Mouse (Mus musculus): Measurements from ENCODE around the gene Svep1. TPM values are rescaled to one million over a fixed set of nuclear protein-coding genes. Genes with fewer than 3 reads are reported as not detected.

The Svep1 gene
- total and polyA plus RNA-seq, 2 experiments from 2014 or later: 0.47 to 3.0 TPM

GRCm38 (mm10) chr4:58211374-58211773 lies 4.7 kb upstream of the Svep1 start:
- Histone ChIP-seq H3K27me3 (ENCODE audit: insufficient read depth, low read length) (peaks cover 7% of the 10 kb centered on the region), H3K27ac (ENCODE audit: low read depth, low read length) (no peak overlapping the region), H3K4me3 (ENCODE audit: low read depth, low read length) (no peak overlapping the region), H3K36me3 (ENCODE audit: insufficient read depth) (no peaks in the 10 kb centered on the region), H3K9me3 (ENCODE audit: low read length) (no peaks in the 10 kb centered on the region), H3K9ac (no peak overlapping the region), H3K4me2 (ENCODE audit: low read depth) (no peak overlapping the region), H3K4me1 (ENCODE audit: insufficient read depth) (no peaks in the 10 kb centered on the region)
- ATAC-seq: no peak
- no peak for TF ChIP-seq CTCF (IDR thresholded peaks at IDR 0.05; ENCODE audit: low read depth)
- DNase-seq: no peak
- 49% methylated on average over 6 of the region's 6 CpGs for WGBS

GRCm38 (mm10) chr4:58210557-58211090 lies 4.0 kb upstream of the Svep1 start:
- TF ChIP-seq CTCF (IDR thresholded peaks at IDR 0.05; ENCODE audit: low read depth): peak; percentile 36
- Histone ChIP-seq H3K4me3 (ENCODE audit: low read depth, low read length) (no peak overlapping the region), H3K4me2 (ENCODE audit: low read depth) (no peak overlapping the region), H3K27ac (ENCODE audit: low read depth, low read length) (no peak overlapping the region), H3K9ac (no peak overlapping the region), H3K4me1 (ENCODE audit: insufficient read depth) (no peaks in the 10 kb centered on the region; the same call in 1 of the 2 replicates), H3K9me3 (ENCODE audit: low read length) (no peaks in the 10 kb centered on the region), H3K36me3 (ENCODE audit: insufficient read depth) (no peaks in the 10 kb centered on the region), H3K27me3 (ENCODE audit: insufficient read depth, low read length) (peaks cover 9% of the 10 kb centered on the region)
- WGBS: 65% methylated on average over 5 of the region's 5 CpGs
- DNase-seq (no peak), ATAC-seq (no peak)

GRCm38 (mm10) chr4:58205750-58206114 lies 927 bp downstream of the Svep1 start:
- Histone ChIP-seq H3K4me3 (ENCODE audit: low read depth, low read length) (peak overlapping the region; percentile 42), H3K9me3 (ENCODE audit: low read length) (no peaks in the 10 kb centered on the region), H3K36me3 (ENCODE audit: insufficient read depth) (no peaks in the 10 kb centered on the region), H3K4me2 (ENCODE audit: low read depth) (peak overlapping the region; percentile 84), H3K27ac (ENCODE audit: low read depth, low read length) (no peak overlapping the region), H3K9ac (peak overlapping the region; percentile 18; the same call in 1 of the 2 replicates), H3K4me1 (ENCODE audit: insufficient read depth) (no peaks in the 10 kb centered on the region; the same call in 1 of the 2 replicates), H3K27me3 (ENCODE audit: insufficient read depth, low read length) (peaks cover 13% of the 10 kb centered on the region)
- TF ChIP-seq CTCF (IDR thresholded peaks at IDR 0.05; ENCODE audit: low read depth): no peak
- no peak for DNase-seq
- peak; percentile 66 for ATAC-seq
- under 1% methylated on average over 31 of the region's 31 CpGs for WGBS

GRCm38 (mm10) chr4:58201703-58202102 lies 5.0 kb downstream of the Svep1 start:
- no peak for DNase-seq
- WGBS: 85% methylated on average over 2 of the region's 2 CpGs
- Histone ChIP-seq H3K27me3 (ENCODE audit: insufficient read depth, low read length) (peaks cover 9% of the 10 kb centered on the region), H3K4me1 (ENCODE audit: insufficient read depth) (no peaks in the 10 kb centered on the region; the same call in 1 of the 2 replicates), H3K36me3 (ENCODE audit: insufficient read depth) (no peaks in the 10 kb centered on the region), H3K27ac (ENCODE audit: low read depth, low read length) (no peak overlapping the region), H3K9me3 (ENCODE audit: low read length) (no peaks in the 10 kb centered on the region), H3K4me3 (ENCODE audit: low read depth, low read length) (no peak overlapping the region), H3K9ac (no peak overlapping the region), H3K4me2 (ENCODE audit: low read depth) (no peak overlapping the region)
- no peak for ATAC-seq
- TF ChIP-seq CTCF (IDR thresholded peaks at IDR 0.05; ENCODE audit: low read depth): no peak

- H3K27ac ChIP-seq (ENCODE audit: low read depth, low read length): no peak overlapping the region
- no peak overlapping the region for H3K4me2 ChIP-seq (ENCODE audit: low read depth)
- H3K27me3 ChIP-seq (ENCODE audit: insufficient read depth, low read length): peaks cover 6% of the 10 kb centered on the region; the same call in 1 of the 2 replicates
- 71% methylated on average over 4 of the region's 4 CpGs for WGBS
- no peaks in the 10 kb centered on the region for H3K9me3 ChIP-seq (ENCODE audit: low read length)
- no peaks in the 10 kb centered on the region; the same call in 1 of the 2 replicates for H3K4me1 ChIP-seq (ENCODE audit: insufficient read depth)
- no peak for ATAC-seq
- TF ChIP-seq CTCF (IDR thresholded peaks at IDR 0.05; ENCODE audit: low read depth): no peak
- no peak overlapping the region for H3K9ac ChIP-seq
- no peak for DNase-seq
- no peaks in the 10 kb centered on the region for H3K36me3 ChIP-seq (ENCODE audit: insufficient read depth)
- no peak overlapping the region for H3K4me3 ChIP-seq (ENCODE audit: low read depth, low read length)
These were observed 5.8 kb downstream of the Svep1 start for GRCm38 (mm10) chr4:58200826-58201225.

GRCm38 (mm10) chr4:58197230-58197629 lies 9.4 kb downstream of the Svep1 start:
- H3K9ac ChIP-seq: no peak overlapping the region
- DNase-seq (no peak), ATAC-seq (no peak)
- no peak for TF ChIP-seq CTCF (IDR thresholded peaks at IDR 0.05; ENCODE audit: low read depth)
- H3K36me3 ChIP-seq (ENCODE audit: insufficient read depth): no peaks in the 10 kb centered on the region
- H3K27ac ChIP-seq (ENCODE audit: low read depth, low read length): no peak overlapping the region
- WGBS: 60% methylated on average over 4 of the region's 4 CpGs
- H3K4me2 ChIP-seq (ENCODE audit: low read depth): no peak overlapping the region
- H3K27me3 ChIP-seq (ENCODE audit: insufficient read depth, low read length): no peaks in the 10 kb centered on the region
- no peaks in the 10 kb centered on the region for H3K9me3 ChIP-seq (ENCODE audit: low read length)
- H3K4me1 ChIP-seq (ENCODE audit: insufficient read depth): no peaks in the 10 kb centered on the region
- no peak overlapping the region for H3K4me3 ChIP-seq (ENCODE audit: low read depth, low read length)

GRCm38 (mm10) chr4:58196795-58197194 lies 9.9 kb downstream of the Svep1 start:
- WGBS: 66% methylated on average over 4 of the region's 4 CpGs
- Histone ChIP-seq H3K4me1 (ENCODE audit: insufficient read depth) (no peaks in the 10 kb centered on the region), H3K27ac (ENCODE audit: low read depth, low read length) (no peak overlapping the region), H3K36me3 (ENCODE audit: insufficient read depth) (no peaks in the 10 kb centered on the region), H3K9ac (no peak overlapping the region), H3K4me3 (ENCODE audit: low read depth, low read length) (no peak overlapping the region), H3K4me2 (ENCODE audit: low read depth) (no peak overlapping the region), H3K9me3 (ENCODE audit: low read length) (no peaks in the 10 kb centered on the region), H3K27me3 (ENCODE audit: insufficient read depth, low read length) (no peaks in the 10 kb centered on the region)
- DNase-seq: no peak
- no peak for ATAC-seq
- TF ChIP-seq CTCF (IDR thresholded peaks at IDR 0.05; ENCODE audit: low read depth): no peak
